Mouse (Mus musculus) heart, postnatal 0 days (tissue): ENCODE measurements around the gene Tax1bp3.

Experiments used
- CTCF ChIP-seq: IDR thresholded peaks from 2 replicates; pipeline ENCODE4 v1.5.1; 2016; ENCODE audit warnings: antibody characterized with exemption, control low read depth, low read depth
- EP300 ChIP-seq: IDR thresholded peaks from 2 replicates; pipeline ENCODE4 v1.6.1; 2016; ENCODE audit warnings: antibody characterized with exemption, low read depth

- TF ChIP-seq CTCF (no peak), EP300 (no peak)
Measured at GRCm38 (mm10) chr11:73134222-73134621, 42.7 kb upstream of the Tax1bp3 start.
